Mouse (Mus musculus): ENCODE data around the gene Stk4. TPM values are rescaled to one million over a fixed set of nuclear protein-coding genes. Genes with fewer than 3 reads are reported as not detected.
A peak's percentile ranks its signal among the peaks of the same experiment; 100 is the strongest.

Gene Stk4
- total RNA-seq, 1 experiment, result 58.5 TPM

- no peak overlapping the region for H3K4me3 ChIP-seq (ENCODE audit: insufficient read depth in 1 of 2, low read depth in 1 of 2, low read length in 2 of 2, poor library complexity in 1 of 2, severe bottlenecking in 1 of 2)
- in situ Hi-C loops (cut with MboI; ENCODE audit: low sequenced_read_pairs in 2 of 2, unreplicated experiment in 2 of 2), result no loop called here
- no peak overlapping the region for H3K9ac ChIP-seq (ENCODE audit: insufficient read depth, low read depth, low read length, poor library complexity, severe bottlenecking)
- no peak overlapping the region for H3K27ac ChIP-seq (ENCODE audit: insufficient read depth, low read depth, low read length, poor library complexity, severe bottlenecking)
- no peak for DNase-seq (ENCODE audit: low read depth, low spot score)
- H3K4me1 ChIP-seq (ENCODE audit: control insufficient read depth in 2 of 2, insufficient read depth in 2 of 2, low read length in 2 of 2, poor library complexity in 1 of 2), result no peaks in the 10 kb centered on the region
- TF ChIP-seq ZC3H11A (IDR thresholded peaks at IDR 0.05; ENCODE audit: borderline replicate concordance, low read depth, low read length) (no peak), MAFK (IDR thresholded peaks at IDR 0.05; ENCODE audit: insufficient read depth, low read depth, low read length) (no peak), HCFC1 (IDR thresholded peaks at IDR 0.05; ENCODE audit: borderline replicate concordance, insufficient read depth, low read length) (no peak), CHD2 (IDR thresholded peaks at IDR 0.05; ENCODE audit: low read depth, low read length) (no peak), ZNF384 (IDR thresholded peaks at IDR 0.05; ENCODE audit: low read depth, low read length) (no peak)
- H3K36me3 ChIP-seq (ENCODE audit: control insufficient read depth, insufficient read depth, low read length, poor library complexity, severe bottlenecking), result peaks cover 16% of the 10 kb centered on the region
- H3K9me3 ChIP-seq (ENCODE audit: control insufficient read depth, insufficient read depth, low read depth, low read length), result no peaks in the 10 kb centered on the region
Measured at GRCm38 (mm10) chr2:164154007-164154406, 83.9 kb downstream of the Stk4 start.

- peaks cover 14% of the 10 kb centered on the region for H3K36me3 ChIP-seq (ENCODE audit: control insufficient read depth, insufficient read depth, low read length, poor library complexity, severe bottlenecking)
- in situ Hi-C loops (cut with MboI; ENCODE audit: low sequenced_read_pairs in 2 of 2, unreplicated experiment in 2 of 2), result no loop called here
Measured at GRCm38 (mm10) chr2:164156158-164156557, 86.0 kb downstream of the Stk4 start.

GRCm38 (mm10) chr2:164158838-164159237 is 88.7 kb downstream of the Stk4 start:
- TF ChIP-seq HCFC1 (IDR thresholded peaks at IDR 0.05; ENCODE audit: borderline replicate concordance, insufficient read depth, low read length) (no peak), CHD2 (IDR thresholded peaks at IDR 0.05; ENCODE audit: low read depth, low read length) (no peak), MAFK (IDR thresholded peaks at IDR 0.05; ENCODE audit: insufficient read depth, low read depth, low read length) (no peak), ZC3H11A (IDR thresholded peaks at IDR 0.05; ENCODE audit: borderline replicate concordance, low read depth, low read length) (no peak), ZNF384 (IDR thresholded peaks at IDR 0.05; ENCODE audit: low read depth, low read length) (no peak)
- H3K9me3 ChIP-seq (ENCODE audit: control insufficient read depth, insufficient read depth, low read depth, low read length), result no peaks in the 10 kb centered on the region
- in situ Hi-C loops (cut with MboI; ENCODE audit: low sequenced_read_pairs in 2 of 2, unreplicated experiment in 2 of 2), result no loop called here
- H3K4me3 ChIP-seq (ENCODE audit: insufficient read depth in 1 of 2, low read depth in 1 of 2, low read length in 2 of 2, poor library complexity in 1 of 2, severe bottlenecking in 1 of 2), result no peak overlapping the region
- no peak overlapping the region for H3K27ac ChIP-seq (ENCODE audit: insufficient read depth, low read depth, low read length, poor library complexity, severe bottlenecking)
- H3K9ac ChIP-seq (ENCODE audit: insufficient read depth, low read depth, low read length, poor library complexity, severe bottlenecking), result no peak overlapping the region
- no peak for DNase-seq (ENCODE audit: low read depth, low spot score)
- H3K36me3 ChIP-seq (ENCODE audit: control insufficient read depth, insufficient read depth, low read length, poor library complexity, severe bottlenecking), result peaks cover 4% of the 10 kb centered on the region
- no peaks in the 10 kb centered on the region for H3K4me1 ChIP-seq (ENCODE audit: control insufficient read depth in 2 of 2, insufficient read depth in 2 of 2, low read length in 2 of 2, poor library complexity in 1 of 2)

More at GRCm38 (mm10) chr2:164156158-164156557, 86.0 kb downstream of the Stk4 start:
- no peak for TF ChIP-seq CHD2 (IDR thresholded peaks at IDR 0.05; ENCODE audit: low read depth, low read length)
- TF ChIP-seq HCFC1 (IDR thresholded peaks at IDR 0.05; ENCODE audit: borderline replicate concordance, insufficient read depth, low read length), result no peak
- no peak for TF ChIP-seq ZNF384 (IDR thresholded peaks at IDR 0.05; ENCODE audit: low read depth, low read length)
- no peak for TF ChIP-seq MAFK (IDR thresholded peaks at IDR 0.05; ENCODE audit: insufficient read depth, low read depth, low read length)
- no peak for TF ChIP-seq ZC3H11A (IDR thresholded peaks at IDR 0.05; ENCODE audit: borderline replicate concordance, low read depth, low read length)
- H3K4me3 ChIP-seq (ENCODE audit: insufficient read depth in 1 of 2, low read depth in 1 of 2, low read length in 2 of 2, poor library complexity in 1 of 2, severe bottlenecking in 1 of 2), result no peak overlapping the region
- no peaks in the 10 kb centered on the region for H3K9me3 ChIP-seq (ENCODE audit: control insufficient read depth, insufficient read depth, low read depth, low read length)
- no peak for DNase-seq (ENCODE audit: low read depth, low spot score)
- H3K4me1 ChIP-seq (ENCODE audit: control insufficient read depth in 2 of 2, insufficient read depth in 2 of 2, low read length in 2 of 2, poor library complexity in 1 of 2), result no peaks in the 10 kb centered on the region
- H3K9ac ChIP-seq (ENCODE audit: insufficient read depth, low read depth, low read length, poor library complexity, severe bottlenecking), result no peak overlapping the region
- H3K27ac ChIP-seq (ENCODE audit: insufficient read depth, low read depth, low read length, poor library complexity, severe bottlenecking), result no peak overlapping the region

GRCm38 (mm10) chr2:164161515-164162055 is 91.5 kb downstream of the Stk4 start:
- Histone ChIP-seq H3K9ac (ENCODE audit: insufficient read depth, low read depth, low read length, poor library complexity, severe bottlenecking) (no peak overlapping the region), H3K4me1 (ENCODE audit: control insufficient read depth in 2 of 2, insufficient read depth in 2 of 2, low read length in 2 of 2, poor library complexity in 1 of 2) (no peaks in the 10 kb centered on the region), H3K4me3 (ENCODE audit: insufficient read depth in 1 of 2, low read depth in 1 of 2, low read length in 2 of 2, poor library complexity in 1 of 2, severe bottlenecking in 1 of 2) (no peak overlapping the region), H3K36me3 (ENCODE audit: control insufficient read depth, insufficient read depth, low read length, poor library complexity, severe bottlenecking) (no peaks in the 10 kb centered on the region), H3K9me3 (ENCODE audit: control insufficient read depth, insufficient read depth, low read depth, low read length) (no peaks in the 10 kb centered on the region), H3K27ac (ENCODE audit: insufficient read depth, low read depth, low read length, poor library complexity, severe bottlenecking) (no peak overlapping the region)
- DNase-seq (ENCODE audit: low read depth, low spot score), result no peak
- in situ Hi-C loops (cut with MboI; ENCODE audit: low sequenced_read_pairs in 2 of 2, unreplicated experiment in 2 of 2), result no loop called here
- TF ChIP-seq MAFK (IDR thresholded peaks at IDR 0.05; ENCODE audit: insufficient read depth, low read depth, low read length) (peak; percentile 50; the same call in 1 of the 2 replicates), ZC3H11A (IDR thresholded peaks at IDR 0.05; ENCODE audit: borderline replicate concordance, low read depth, low read length) (no peak)

GRCm38 (mm10) chr2:164164941-164165340 is 94.8 kb downstream of the Stk4 start:
- Histone ChIP-seq H3K4me3 (ENCODE audit: insufficient read depth in 1 of 2, low read depth in 1 of 2, low read length in 2 of 2, poor library complexity in 1 of 2, severe bottlenecking in 1 of 2) (no peak overlapping the region), H3K27ac (ENCODE audit: insufficient read depth, low read depth, low read length, poor library complexity, severe bottlenecking) (no peak overlapping the region), H3K4me1 (ENCODE audit: control insufficient read depth in 2 of 2, insufficient read depth in 2 of 2, low read length in 2 of 2, poor library complexity in 1 of 2) (0 out of 4 replicates have a peak, but pooled peaks cover 0 to 3% of the 10 kb centered on the region in 2 experiments), H3K9ac (ENCODE audit: insufficient read depth, low read depth, low read length, poor library complexity, severe bottlenecking) (no peak overlapping the region), H3K36me3 (ENCODE audit: control insufficient read depth, insufficient read depth, low read length, poor library complexity, severe bottlenecking) (no peaks in the 10 kb centered on the region), H3K9me3 (ENCODE audit: control insufficient read depth, insufficient read depth, low read depth, low read length) (no peaks in the 10 kb centered on the region)
- in situ Hi-C loops (cut with MboI; ENCODE audit: low sequenced_read_pairs in 2 of 2, unreplicated experiment in 2 of 2), result no loop called here
- DNase-seq (ENCODE audit: low read depth, low spot score), result no peak
- TF ChIP-seq HCFC1 (IDR thresholded peaks at IDR 0.05; ENCODE audit: borderline replicate concordance, insufficient read depth, low read length) (no peak), CHD2 (IDR thresholded peaks at IDR 0.05; ENCODE audit: low read depth, low read length) (no peak), MAFK (IDR thresholded peaks at IDR 0.05; ENCODE audit: insufficient read depth, low read depth, low read length) (no peak), ZNF384 (IDR thresholded peaks at IDR 0.05; ENCODE audit: low read depth, low read length) (no peak), ZC3H11A (IDR thresholded peaks at IDR 0.05; ENCODE audit: borderline replicate concordance, low read depth, low read length) (no peak)

Data from ES-E14 (cell line).